Mouse (Mus musculus): Measurements from ENCODE around the gene Slc38a6. TPM values are rescaled to one million over a fixed set of nuclear protein-coding genes. Genes with fewer than 3 reads are reported as not detected.

The Slc38a6 gene
- polyA plus RNA-seq, 1 experiment from 2014 or later, result 11.0 TPM

DNA sequence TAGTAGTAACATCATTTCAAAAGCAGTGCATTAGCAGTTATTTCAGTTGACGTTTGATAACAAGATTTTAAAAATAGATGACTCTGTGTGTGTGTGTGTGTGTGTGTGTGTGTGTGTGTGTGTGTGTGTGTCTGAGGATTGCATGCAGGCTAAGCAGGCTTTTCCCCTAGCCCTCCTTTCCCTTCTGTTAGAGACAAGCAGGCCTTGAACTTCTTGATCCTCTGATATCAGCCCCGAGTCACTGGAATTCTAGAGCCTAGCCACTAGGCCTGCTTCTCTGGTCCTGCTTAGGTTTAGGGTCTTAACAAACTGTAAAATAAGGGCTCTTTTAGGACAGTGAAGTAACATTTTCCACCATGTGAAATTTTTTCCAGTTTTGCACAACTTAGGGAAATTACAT, 38.6 kb downstream of the Slc38a6 start:
- no peaks in the 10 kb centered on the region for H3K4me1 ChIP-seq
- ATAC-seq (replicated peaks), result no peak
- H3K4me2 ChIP-seq, result no peak overlapping the region
- no peak overlapping the region for H3K9ac ChIP-seq
- H3K27me3 ChIP-seq (replicated peaks), result no peaks in the 10 kb centered on the region
- 79% methylated on average over 2 of the region's 2 CpGs for WGBS
- H3K4me3 ChIP-seq, result no peak overlapping the region
- no peak overlapping the region for H3K27ac ChIP-seq
- H3K36me3 ChIP-seq (replicated peaks), result no peaks in the 10 kb centered on the region
- H3K9me3 ChIP-seq, result no peaks in the 10 kb centered on the region

DNA sequence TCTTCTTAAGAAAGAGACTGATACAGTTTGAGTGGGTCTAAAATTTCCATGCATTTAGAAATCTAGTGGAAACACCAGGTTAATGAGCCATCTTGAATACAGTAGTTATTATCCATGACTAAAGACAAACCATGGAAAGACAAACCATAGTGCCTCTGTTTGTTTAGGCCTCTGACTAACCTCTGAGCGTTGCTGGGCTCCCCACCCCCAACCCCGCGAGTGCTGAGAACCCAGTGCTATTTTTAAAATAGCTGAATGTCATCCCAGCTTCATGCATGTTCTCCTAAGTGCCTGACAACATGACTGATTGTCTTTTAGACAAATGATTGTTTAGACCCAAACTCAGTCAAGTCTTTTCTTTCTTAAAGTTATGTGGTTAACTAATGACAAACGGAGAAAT, 39.0 kb downstream of the Slc38a6 start:
- Histone ChIP-seq H3K36me3 (replicated peaks) (no peaks in the 10 kb centered on the region), H3K4me1 (no peaks in the 10 kb centered on the region), H3K27me3 (replicated peaks) (no peaks in the 10 kb centered on the region), H3K4me3 (no peak overlapping the region), H3K27ac (no peak overlapping the region), H3K4me2 (no peak overlapping the region), H3K9ac (no peak overlapping the region), H3K9me3 (no peaks in the 10 kb centered on the region)
- 56% methylated on average over 4 of the region's 4 CpGs for WGBS
- no peak for ATAC-seq (replicated peaks)

DNA sequence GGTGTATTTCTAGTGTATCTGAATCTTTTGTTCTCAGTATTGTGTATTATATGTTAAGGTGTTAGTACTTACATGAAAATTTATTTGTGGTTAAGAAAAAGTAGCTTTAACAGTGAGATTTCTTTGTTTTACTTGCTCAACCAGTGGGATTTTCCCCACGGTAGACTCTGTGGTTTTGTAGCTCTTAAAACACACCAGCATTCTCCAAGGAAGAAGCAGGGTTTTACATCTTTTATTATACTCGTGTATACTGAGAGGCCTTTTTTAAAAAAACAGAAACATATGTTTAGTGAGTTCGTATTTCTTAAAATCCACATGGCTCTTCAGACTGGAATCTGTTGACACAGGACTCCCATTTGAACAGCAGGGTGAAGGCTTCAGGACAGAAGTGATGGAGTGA, 40.8 kb downstream of the Slc38a6 start:
- Histone ChIP-seq H3K9ac (no peak overlapping the region), H3K36me3 (replicated peaks) (no peaks in the 10 kb centered on the region), H3K4me1 (no peaks in the 10 kb centered on the region), H3K4me3 (no peak overlapping the region), H3K27me3 (replicated peaks) (no peaks in the 10 kb centered on the region), H3K9me3 (no peaks in the 10 kb centered on the region), H3K4me2 (no peak overlapping the region), H3K27ac (no peak overlapping the region)
- no peak for ATAC-seq (replicated peaks)
- 81% methylated on average over 3 of the region's 3 CpGs for WGBS

DNA sequence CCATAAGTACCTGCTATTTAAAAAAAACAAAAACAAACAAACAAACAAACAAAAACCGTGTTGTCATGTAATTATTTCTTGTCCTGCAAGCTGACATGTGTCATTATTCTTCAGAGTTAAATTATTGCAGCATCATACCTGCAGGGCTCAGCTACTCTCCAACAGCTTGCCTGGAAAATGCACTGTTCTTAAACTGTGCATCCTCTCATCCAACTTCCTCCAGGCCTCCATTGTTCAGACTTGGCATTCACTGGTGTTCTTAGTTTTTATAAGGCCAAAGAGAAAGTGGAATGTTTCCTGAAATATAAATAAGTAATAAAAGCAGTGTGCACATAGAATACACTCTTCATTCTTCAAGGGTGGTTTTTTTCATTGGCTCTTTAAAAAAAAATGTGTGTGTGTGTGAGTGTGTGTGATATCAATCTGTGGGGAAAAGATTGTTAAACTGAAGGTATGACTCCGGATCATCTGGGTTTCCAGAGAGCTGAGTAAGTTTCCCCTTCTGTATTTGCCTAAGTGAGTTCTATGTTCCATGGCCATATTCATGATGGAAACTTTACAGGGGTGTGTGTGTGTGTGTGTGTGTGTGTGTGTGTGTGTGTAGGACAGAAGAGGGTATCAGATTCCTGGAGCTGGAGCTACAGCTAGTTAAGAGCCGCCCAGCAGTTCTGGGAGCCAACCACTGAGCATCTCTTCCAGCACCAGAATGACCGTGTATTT, 42.0 kb downstream of the Slc38a6 start:
- WGBS, result 88% methylated on average over 4 of the region's 4 CpGs
- Histone ChIP-seq H3K9ac (no peak overlapping the region), H3K4me1 (no peaks in the 10 kb centered on the region; the same call in 1 of the 2 replicates), H3K9me3 (no peaks in the 10 kb centered on the region), H3K4me2 (no peak overlapping the region), H3K27me3 (replicated peaks) (no peaks in the 10 kb centered on the region), H3K36me3 (replicated peaks) (no peaks in the 10 kb centered on the region), H3K4me3 (no peak overlapping the region), H3K27ac (no peak overlapping the region)
- no peak for ATAC-seq (replicated peaks)

DNA sequence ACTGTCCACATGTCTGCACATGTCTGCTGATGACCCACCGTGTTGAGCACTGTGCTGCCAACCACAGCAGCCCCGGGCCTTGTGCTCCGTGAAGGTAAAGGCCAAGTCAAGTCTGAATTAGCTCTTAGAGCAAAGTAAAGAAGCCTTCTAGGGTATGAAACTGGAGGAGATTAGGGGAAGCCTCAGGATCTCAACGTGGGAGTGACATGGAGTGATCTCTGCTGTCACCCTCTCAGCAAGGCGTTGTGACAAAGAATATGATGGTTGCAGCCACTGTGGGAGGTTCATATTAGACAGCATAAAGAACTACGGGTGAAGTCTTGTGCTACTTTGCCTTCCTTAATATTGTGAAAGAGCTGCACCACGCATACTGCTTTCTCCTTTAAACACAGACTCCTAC, 43.7 kb downstream of the Slc38a6 start:
- Histone ChIP-seq H3K4me3 (no peak overlapping the region), H3K27ac (no peak overlapping the region), H3K27me3 (replicated peaks) (no peaks in the 10 kb centered on the region), H3K4me2 (no peak overlapping the region), H3K9me3 (no peaks in the 10 kb centered on the region), H3K36me3 (replicated peaks) (no peaks in the 10 kb centered on the region), H3K4me1 (peaks cover 2% of the 10 kb centered on the region; the same call in 1 of the 2 replicates), H3K9ac (no peak overlapping the region)
- no peak for ATAC-seq (replicated peaks)
- WGBS, result 86% methylated on average over 7 of the region's 7 CpGs

DNA sequence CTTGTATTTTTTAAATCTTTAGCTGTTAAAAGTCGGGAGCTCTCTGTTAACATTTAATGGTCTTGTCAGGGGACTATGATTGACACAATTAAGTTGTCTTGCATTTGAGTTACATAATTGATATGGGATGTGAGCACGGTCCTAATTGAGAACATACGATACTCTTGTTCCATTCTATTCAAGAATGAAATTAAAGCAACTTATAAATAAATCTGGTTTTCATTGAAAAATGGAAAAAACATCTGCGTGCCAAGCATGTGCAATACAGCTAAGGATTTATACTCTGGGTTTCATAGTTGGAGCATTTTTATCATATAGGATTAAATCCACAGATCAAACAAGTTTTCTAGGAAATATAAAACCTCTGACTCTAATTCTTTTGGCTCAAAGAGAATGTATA, 46.1 kb downstream of the Slc38a6 start:
- no peak overlapping the region for H3K4me3 ChIP-seq
- no peak overlapping the region for H3K9ac ChIP-seq
- H3K27me3 ChIP-seq (replicated peaks), result no peaks in the 10 kb centered on the region
- H3K4me2 ChIP-seq, result no peak overlapping the region
- H3K4me1 ChIP-seq, result peaks cover 2% of the 10 kb centered on the region; the same call in 1 of the 2 replicates
- WGBS, result 76% methylated on average over 4 of the region's 4 CpGs
- no peaks in the 10 kb centered on the region for H3K36me3 ChIP-seq (replicated peaks)
- no peaks in the 10 kb centered on the region for H3K9me3 ChIP-seq
- no peak overlapping the region for H3K27ac ChIP-seq
- no peak for ATAC-seq (replicated peaks)

DNA sequence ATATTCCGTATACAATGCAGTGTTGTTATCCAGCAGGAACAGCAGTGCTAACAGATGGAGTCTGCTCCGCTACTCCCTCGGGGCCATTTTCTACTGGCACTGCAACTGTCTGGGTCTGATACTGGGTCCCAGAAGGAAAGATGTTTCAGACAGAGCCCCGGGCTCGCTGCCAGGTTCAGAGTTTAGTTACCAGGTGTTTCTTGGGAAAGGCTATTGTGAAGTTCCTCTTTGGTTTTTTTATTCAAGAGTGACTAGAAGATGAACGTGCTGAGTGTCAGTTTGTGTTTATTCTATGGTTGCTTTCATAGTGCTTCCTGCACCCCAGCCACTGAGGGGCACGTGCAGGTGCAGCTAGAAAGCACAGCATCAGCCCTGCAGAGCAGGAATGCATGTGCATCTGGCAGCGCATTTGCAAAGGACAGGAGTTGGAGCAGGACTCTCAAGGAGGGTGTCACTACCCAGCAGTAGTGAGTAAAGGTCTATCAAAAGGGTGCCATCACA, 47.5 kb downstream of the Slc38a6 start:
- no peaks in the 10 kb centered on the region for H3K9me3 ChIP-seq
- no peak overlapping the region for H3K4me2 ChIP-seq
- H3K4me3 ChIP-seq, result no peak overlapping the region
- no peaks in the 10 kb centered on the region for H3K27me3 ChIP-seq (replicated peaks)
- H3K27ac ChIP-seq, result no peak overlapping the region
- 56% methylated on average over 8 of the region's 8 CpGs for WGBS
- H3K9ac ChIP-seq, result no peak overlapping the region
- no peaks in the 10 kb centered on the region for H3K36me3 ChIP-seq (replicated peaks)
- no peak; the same call in 1 of the 2 replicates for ATAC-seq (replicated peaks)
- H3K4me1 ChIP-seq, result peaks cover 2% of the 10 kb centered on the region; the same call in 1 of the 2 replicates

DNA sequence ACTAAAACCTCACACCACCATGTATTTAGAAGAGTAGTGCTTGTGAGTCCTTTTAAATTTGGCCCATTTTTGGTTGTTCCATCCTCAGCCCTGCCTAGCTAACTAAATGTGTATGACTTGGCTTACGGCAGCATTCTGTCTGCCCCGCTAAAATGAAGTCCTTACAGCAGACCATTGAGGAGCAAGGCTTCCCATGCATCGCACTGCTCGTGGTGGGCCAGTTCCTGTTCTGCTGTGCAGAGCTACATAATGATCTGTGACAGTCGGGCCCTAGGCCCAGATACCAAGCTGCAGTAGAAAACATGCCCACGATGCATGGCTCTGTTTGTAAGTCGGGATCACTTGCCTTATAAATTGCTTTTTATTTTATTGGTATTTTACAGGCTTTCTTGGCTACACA, 50.5 kb downstream of the Slc38a6 start:
- peaks cover 12% of the 10 kb centered on the region for H3K4me1 ChIP-seq
- no peaks in the 10 kb centered on the region for H3K9me3 ChIP-seq
- no peaks in the 10 kb centered on the region for H3K27me3 ChIP-seq (replicated peaks)
- H3K36me3 ChIP-seq (replicated peaks), result no peaks in the 10 kb centered on the region
- WGBS, result 93% methylated on average over 7 of the region's 7 CpGs
- no peak overlapping the region for H3K4me2 ChIP-seq
- no peak overlapping the region for H3K4me3 ChIP-seq
- no peak for ATAC-seq (replicated peaks)
- no peak overlapping the region for H3K27ac ChIP-seq
- no peak overlapping the region for H3K9ac ChIP-seq

DNA sequence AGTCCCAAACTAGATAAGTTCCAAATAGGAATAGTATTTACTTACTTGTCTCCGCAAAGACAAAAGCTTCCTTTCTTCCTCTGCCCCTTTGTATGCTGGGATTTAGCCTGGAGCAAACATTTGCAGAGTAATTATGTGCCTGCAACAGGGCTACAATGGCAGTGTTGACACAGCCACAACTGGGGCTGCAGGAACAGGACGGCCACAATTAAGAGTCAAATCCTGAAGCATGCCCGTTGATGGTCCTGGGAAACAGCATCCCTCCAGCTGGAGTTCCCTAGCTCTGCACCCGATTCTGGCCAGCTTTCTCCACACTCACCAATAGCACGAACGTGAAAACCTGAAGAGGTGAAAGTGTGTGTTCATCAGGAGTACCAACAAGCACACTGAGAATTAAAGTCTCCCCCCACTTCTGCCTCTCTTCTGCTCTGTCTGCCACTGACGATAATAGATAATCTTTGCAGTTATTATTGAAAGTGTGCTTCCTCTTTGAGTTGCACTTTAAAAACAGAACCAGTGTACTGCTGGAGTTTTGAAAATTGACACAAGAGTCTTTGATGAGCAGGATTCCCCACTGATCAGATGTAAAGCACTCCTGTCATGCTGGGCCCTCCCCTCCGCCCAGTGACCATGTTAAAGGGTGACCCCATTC, 54.2 kb downstream of the Slc38a6 start:
- no peak overlapping the region for H3K9ac ChIP-seq
- no peak overlapping the region for H3K4me2 ChIP-seq
- H3K36me3 ChIP-seq (replicated peaks), result no peaks in the 10 kb centered on the region; the same call in 1 of the 2 replicates
- no peak for ATAC-seq (replicated peaks)
- no peaks in the 10 kb centered on the region for H3K27me3 ChIP-seq (replicated peaks)
- 13% methylated on average over 8 of the region's 8 CpGs for WGBS
- H3K4me1 ChIP-seq, result peaks cover 9% of the 10 kb centered on the region
- H3K27ac ChIP-seq, result no peak overlapping the region
- H3K9me3 ChIP-seq, result no peaks in the 10 kb centered on the region
- no peak overlapping the region for H3K4me3 ChIP-seq

DNA sequence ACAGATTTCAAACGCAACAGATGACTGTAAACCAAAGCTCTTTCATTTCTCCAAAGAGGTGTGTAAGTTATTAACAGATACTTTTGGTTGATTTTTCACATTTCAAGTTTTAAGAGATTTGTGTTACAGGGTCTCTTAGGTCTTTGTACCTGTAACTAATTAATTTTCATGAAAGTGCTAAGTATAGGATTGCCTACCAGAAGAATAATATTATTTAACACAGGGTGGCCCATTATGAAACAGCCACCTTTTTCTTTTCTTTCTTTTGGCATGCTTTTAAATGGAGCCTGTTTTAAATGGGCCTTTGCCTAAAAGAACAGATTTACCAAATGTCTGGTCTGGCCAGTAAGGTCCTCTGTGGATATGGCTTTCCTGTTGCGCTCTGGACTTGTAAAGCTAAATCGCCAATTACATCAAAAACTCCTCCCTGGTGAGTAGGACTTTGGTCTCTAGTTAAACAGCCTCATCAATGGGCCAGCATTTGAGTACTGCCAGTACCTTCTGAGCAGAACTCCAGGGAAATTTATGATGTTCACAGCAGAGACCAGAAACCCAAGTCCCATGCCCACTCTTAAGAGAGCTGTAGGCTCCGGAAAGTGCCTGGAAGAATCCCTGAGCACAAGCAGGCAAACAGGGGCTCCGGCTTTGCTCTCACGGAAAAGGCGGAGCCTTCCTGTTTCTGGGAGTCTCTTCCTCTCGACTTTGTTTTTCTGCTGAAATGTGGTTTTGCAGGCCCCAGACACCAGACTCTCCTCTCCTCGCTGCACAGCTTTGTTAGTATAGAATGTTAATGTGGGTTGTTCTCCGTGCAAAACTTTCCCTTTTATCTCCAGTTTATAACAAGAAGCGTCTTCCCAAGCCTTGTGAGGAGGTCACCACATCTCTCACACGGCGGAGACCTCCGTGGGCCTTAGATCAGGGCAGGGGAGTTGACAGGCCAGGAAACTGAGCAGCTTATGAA, 55.4 kb downstream of the Slc38a6 start:
- no peaks in the 10 kb centered on the region for H3K9me3 ChIP-seq
- H3K4me2 ChIP-seq, result no peak overlapping the region
- peaks cover 9% of the 10 kb centered on the region for H3K4me1 ChIP-seq
- no peak overlapping the region for H3K9ac ChIP-seq
- 63% methylated on average over 14 of the region's 14 CpGs for WGBS
- H3K27me3 ChIP-seq (replicated peaks), result no peaks in the 10 kb centered on the region
- no peak overlapping the region for H3K4me3 ChIP-seq
- H3K36me3 ChIP-seq (replicated peaks), result no peaks in the 10 kb centered on the region; the same call in 1 of the 2 replicates
- ATAC-seq (replicated peaks), result no peak
- H3K27ac ChIP-seq, result no peak overlapping the region

DNA sequence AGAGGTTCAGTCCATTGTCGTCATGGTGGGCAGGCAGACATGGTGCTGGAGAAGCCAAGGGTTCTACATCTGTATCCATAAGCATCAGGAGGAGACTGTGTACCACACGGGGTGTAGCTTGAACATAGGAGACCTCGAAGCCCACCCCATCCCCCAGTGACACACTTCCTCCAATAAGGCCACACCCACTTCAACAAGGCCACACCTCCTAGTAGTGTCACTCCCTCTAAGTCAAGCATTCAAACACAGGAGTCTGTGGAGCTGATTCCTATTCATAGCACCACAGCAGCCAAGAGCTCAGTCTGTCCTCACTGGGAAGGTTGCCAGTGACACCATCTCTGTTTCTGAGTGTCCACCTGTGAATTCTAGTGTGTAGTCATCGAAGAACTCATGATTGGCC, 57.7 kb downstream of the Slc38a6 start:
- 95% methylated on average over 4 of the region's 4 CpGs for WGBS
- Histone ChIP-seq H3K9ac (no peak overlapping the region), H3K4me2 (no peak overlapping the region), H3K27ac (no peak overlapping the region), H3K36me3 (replicated peaks) (no peaks in the 10 kb centered on the region; the same call in 1 of the 2 replicates), H3K4me3 (no peak overlapping the region), H3K27me3 (replicated peaks) (no peaks in the 10 kb centered on the region), H3K9me3 (no peaks in the 10 kb centered on the region), H3K4me1 (peaks cover 9% of the 10 kb centered on the region)
- ATAC-seq (replicated peaks), result no peak

DNA sequence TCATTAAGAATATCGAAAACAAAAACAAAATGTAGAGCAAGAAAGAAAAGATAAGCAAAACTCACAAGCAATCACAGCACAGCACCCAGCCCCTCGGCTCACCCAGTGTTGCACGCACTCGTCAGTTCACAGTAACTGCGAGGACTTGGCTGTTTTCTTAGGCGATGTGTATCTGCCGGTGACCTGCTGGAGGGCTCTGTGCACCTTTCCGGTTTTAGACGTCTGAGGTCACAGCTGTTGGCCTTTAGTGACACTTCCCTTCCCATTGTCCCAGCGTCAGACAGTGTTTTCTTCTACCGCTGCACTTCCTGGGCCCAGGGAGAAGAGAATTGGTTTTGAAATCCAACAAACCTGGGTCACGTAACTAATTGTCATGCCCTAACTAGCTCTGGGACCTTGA, 58.6 kb downstream of the Slc38a6 start:
- ATAC-seq (replicated peaks), result no peak
- Histone ChIP-seq H3K9me3 (no peaks in the 10 kb centered on the region), H3K4me3 (no peak overlapping the region), H3K27ac (no peak overlapping the region), H3K4me1 (peaks cover 6% of the 10 kb centered on the region), H3K4me2 (no peak overlapping the region), H3K36me3 (replicated peaks) (no peaks in the 10 kb centered on the region; the same call in 1 of the 2 replicates), H3K27me3 (replicated peaks) (no peaks in the 10 kb centered on the region), H3K9ac (no peak overlapping the region)
- 76% methylated on average over 12 of the region's 12 CpGs for WGBS

All from midbrain, embryonic 15.5 days (tissue).